24 mouse cellular contexts compared by ENCODE assay signal in genomic region chr6:15724304-15724703, GRCm38 (mm10). TPM values are rescaled to one million over a fixed set of nuclear protein-coding genes. Genes with fewer than 3 reads are reported as not detected.
DNase-seq lines count a peak whose midpoint lies in the region; ATAC-seq lines count a peak whose summit lies in the region.
"Had no signal": no experiment of that assay in that cellular context is flagged by ENCODE, and none has a peak within 500 bp of the region (broad histone marks: within the 10 kb centered on the region; RNA-seq: fewer than 3 reads in every experiment).

No protein-coding gene starts in this region.

- no peak overlapping the region for H3K4me3 ChIP-seq in hindbrain, embryonic 13.5 days
- no peak overlapping the region for H3K4me3 ChIP-seq in hindbrain, embryonic 14.5 days (replicated peaks; ENCODE audit: low read length)
- H3K4me3 ChIP-seq in limb, embryonic 11.5 days (ENCODE audit: low read depth, low read length) = no peak overlapping the region
- no peak overlapping the region for H3K4me3 ChIP-seq in limb, embryonic 10.5 days
- H3K4me3 ChIP-seq: embryonic facial prominence, embryonic 15.5 days; erythroblast, embryonic 14.5 days; forebrain, embryonic 10.5 days; heart, embryonic 13.5 days; hindbrain, embryonic 12.5 days had no signal

- no peak overlapping the region for H3K27ac ChIP-seq in hindbrain, embryonic 13.5 days
- H3K27ac ChIP-seq in hindbrain, embryonic 14.5 days = no peak overlapping the region
- H3K27ac ChIP-seq in limb, embryonic 11.5 days (replicated peaks; ENCODE audit: low read depth, low read length) = no peak overlapping the region
- H3K27ac ChIP-seq in limb, embryonic 10.5 days = no peak overlapping the region
- H3K27ac ChIP-seq: embryonic facial prominence, embryonic 15.5 days; forebrain, embryonic 10.5 days; heart, embryonic 13.5 days; hindbrain, embryonic 12.5 days had no signal

- peaks cover 14% of the 10 kb centered on the region for H3K4me1 ChIP-seq in hindbrain, embryonic 13.5 days (replicated peaks)
- peaks cover 11% of the 10 kb centered on the region for H3K4me1 ChIP-seq in hindbrain, embryonic 14.5 days (replicated peaks; ENCODE audit: control insufficient read depth, insufficient read depth, low read length)
- no peaks in the 10 kb centered on the region for H3K4me1 ChIP-seq in limb, embryonic 11.5 days (ENCODE audit: control insufficient read depth, insufficient read depth, low read length)
- H3K4me1 ChIP-seq in limb, embryonic 10.5 days = peaks cover 19% of the 10 kb centered on the region

- no peaks in the 10 kb centered on the region for H3K36me3 ChIP-seq in hindbrain, embryonic 13.5 days
- no peaks in the 10 kb centered on the region for H3K36me3 ChIP-seq in hindbrain, embryonic 14.5 days (replicated peaks; ENCODE audit: control insufficient read depth, insufficient read depth)
- H3K36me3 ChIP-seq in limb, embryonic 11.5 days (ENCODE audit: control insufficient read depth, insufficient read depth, low read length) = no peaks in the 10 kb centered on the region
- H3K36me3 ChIP-seq in limb, embryonic 10.5 days = no peaks in the 10 kb centered on the region
- H3K36me3 ChIP-seq: embryonic facial prominence, embryonic 15.5 days; forebrain, embryonic 10.5 days; hindbrain, embryonic 12.5 days had no signal

- peaks cover 14% of the 10 kb centered on the region for H3K27me3 ChIP-seq in hindbrain, embryonic 13.5 days
- H3K27me3 ChIP-seq in hindbrain, embryonic 14.5 days (ENCODE audit: control insufficient read depth, insufficient read depth, low read length) = peaks cover 16% of the 10 kb centered on the region
- H3K27me3 ChIP-seq in limb, embryonic 11.5 days (ENCODE audit: control insufficient read depth, insufficient read depth, low read length) = no peaks in the 10 kb centered on the region
- H3K27me3 ChIP-seq in limb, embryonic 10.5 days (ENCODE audit: low read depth, poor library complexity, severe bottlenecking) = no peaks in the 10 kb centered on the region
- H3K27me3 ChIP-seq: embryonic facial prominence, embryonic 15.5 days; heart, embryonic 13.5 days; hindbrain, embryonic 12.5 days; Patski had no signal

- no peaks in the 10 kb centered on the region for H3K9me3 ChIP-seq in hindbrain, embryonic 13.5 days
- H3K9me3 ChIP-seq in hindbrain, embryonic 14.5 days (ENCODE audit: control insufficient read depth, low read length) = no peaks in the 10 kb centered on the region
- no peaks in the 10 kb centered on the region for H3K9me3 ChIP-seq in limb, embryonic 11.5 days (ENCODE audit: control insufficient read depth, low read length)
- no peaks in the 10 kb centered on the region for H3K9me3 ChIP-seq in limb, embryonic 10.5 days (replicated peaks)
- H3K9me3 ChIP-seq: embryonic facial prominence, embryonic 15.5 days; forebrain, embryonic 10.5 days; heart, embryonic 13.5 days; hindbrain, embryonic 12.5 days had no signal

- 0 out of 2 replicates have a peak, but pooled peaks have one; percentile 39 for ATAC-seq in hindbrain, embryonic 13.5 days (ENCODE audit: low FRiP score)
- no peak; the same call in 1 of the 2 replicates for ATAC-seq in hindbrain, embryonic 14.5 days (ENCODE audit: low FRiP score)
- ATAC-seq in limb, embryonic 11.5 days (ENCODE audit: insufficient number of reproducible peaks, low FRiP score, low TSS enrichment, low read depth) = no peak
- no peak for ATAC-seq in CD4-positive, CD25-positive, alpha-beta regulatory T cell, adult 4 months
- ATAC-seq: activated CD4-positive, CD25-positive, alpha-beta regulatory T cell, adult 4 months; forebrain, embryonic 14.5 days; Patski had no signal

- DNase-seq in adrenal gland, postnatal 10 days = peak; percentile 21
- DNase-seq in adrenal gland, postnatal 36 days = no peak
- no peak for DNase-seq in hindbrain, embryonic 14.5 days (ENCODE audit: low spot score)
- DNase-seq in limb, embryonic 11.5 days (ENCODE audit: low spot score) = peak; percentile 8
- DNase-seq in limb, embryonic 10.5 days (ENCODE audit: low spot score) = no peak
- DNase-seq in NIH3T3 (ENCODE audit: low read depth) = peak; percentile 30
- DNase-seq: adrenal gland, postnatal 25 days; B cell, adult 2 months; cerebellum, adult 11 months; cerebellum, adult 8-10 months; cerebellum, postnatal 14 days; embryo, embryonic 11 days; heart, postnatal 4 days had no signal

- 75% methylated on average over 4 of the region's 4 CpGs for WGBS in hindbrain, embryonic 13.5 days
- 74% methylated on average over 4 of the region's 4 CpGs for WGBS in hindbrain, embryonic 14.5 days
- WGBS in limb, embryonic 11.5 days = 77% methylated on average over 4 of the region's 4 CpGs
- 89% methylated on average over 4 of the region's 4 CpGs for WGBS in limb, embryonic 10.5 days

- no peak overlapping the region for H3K9ac ChIP-seq in hindbrain, embryonic 13.5 days
- H3K9ac ChIP-seq in hindbrain, embryonic 14.5 days = no peak overlapping the region
- H3K9ac ChIP-seq in limb, embryonic 11.5 days (ENCODE audit: low read length) = no peak overlapping the region
- H3K9ac ChIP-seq: embryonic facial prominence, embryonic 15.5 days; heart, embryonic 13.5 days; hindbrain, embryonic 12.5 days had no signal

- H3K4me2 ChIP-seq in hindbrain, embryonic 13.5 days = no peak overlapping the region
- H3K4me2 ChIP-seq in hindbrain, embryonic 14.5 days (replicated peaks) = no peak overlapping the region
- no peak overlapping the region for H3K4me2 ChIP-seq in limb, embryonic 11.5 days (ENCODE audit: low read depth, severe bottlenecking)
- H3K4me2 ChIP-seq: embryonic facial prominence, embryonic 15.5 days; heart, embryonic 13.5 days; hindbrain, embryonic 12.5 days had no signal

RNA-seq across cellular contexts. Expression of gene Mdfic, which starts 3.8 kb away (rescaled TPM):
- 10 to 100 TPM; 51.9 to 55.3 TPM for total RNA-seq in adrenal gland, postnatal 10 days (2021)
- total RNA-seq in adrenal gland, postnatal 36 days (2021) = 10 to 100 TPM; 55.2 to 71.3 TPM
- 1.5 and 1.9 TPM in 2 replicates for polyA plus RNA-seq in hindbrain, embryonic 13.5 days (2015; fragmentation: Nextera tagmentation; extraction: Ambion mirVana)
- polyA plus RNA-seq in hindbrain, embryonic 14.5 days (2014; fragmentation: Nextera tagmentation; extraction: Ambion mirVana) = 1.5 and 2.5 TPM in 2 replicates
- 5.1 and 6.5 TPM in 2 replicates for polyA plus RNA-seq in limb, embryonic 11.5 days (2014; fragmentation: Nextera tagmentation; extraction: Ambion mirVana)
- polyA plus RNA-seq in limb, embryonic 10.5 days (2016; fragmentation: Nextera tagmentation; extraction: Ambion mirVana) = 3.8 and 3.9 TPM in 2 replicates
- 10 to 100 TPM; 16.0 to 24.9 TPM for polyA plus RNA-seq in CD4-positive, CD25-positive, alpha-beta regulatory T cell, adult 4 months (2017; shearing (Covaris generic))
- total RNA-seq: MEL had no signal

Comparison
In these comparisons a context has a peak if more than half of its experiments do, and no peak if none do; other contexts are left out.
1. DNase-seq: peak in adrenal gland, postnatal 10 days (single experiment), limb, embryonic 11.5 days (single experiment) and NIH3T3 (single experiment); none in adrenal gland, postnatal 36 days (0 of 2), hindbrain, embryonic 14.5 days (single experiment) and limb, embryonic 10.5 days (single experiment).